Mouse (Mus musculus): ENCODE results near the gene Erc2. TPM values are rescaled to one million over a fixed set of nuclear protein-coding genes. Genes with fewer than 3 reads are reported as not detected.

The Erc2 gene
- polyA plus RNA-seq, 1 experiment from 2014 or later: 5.7 TPM

GRCm38 (mm10) chr14:27759982-27760381 is 137.8 kb downstream of the Erc2 start:
- ATAC-seq (ENCODE audit: insufficient number of reproducible peaks, low FRiP score, low TSS enrichment, low read depth): no peak

GRCm38 (mm10) chr14:27775367-27775766 is 153.1 kb downstream of the Erc2 start:
- Histone ChIP-seq H3K4me2 (ENCODE audit: low read depth, severe bottlenecking) (no peak overlapping the region), H3K27ac (replicated peaks; ENCODE audit: low read depth, low read length) (no peak overlapping the region), H3K9me3 (ENCODE audit: control insufficient read depth, low read length) (no peaks in the 10 kb centered on the region), H3K27me3 (ENCODE audit: control insufficient read depth, insufficient read depth, low read length) (no peaks in the 10 kb centered on the region), H3K36me3 (ENCODE audit: control insufficient read depth, insufficient read depth, low read length) (no peaks in the 10 kb centered on the region), H3K9ac (ENCODE audit: low read length) (no peak overlapping the region), H3K4me3 (ENCODE audit: low read depth, low read length) (no peak overlapping the region), H3K4me1 (ENCODE audit: control insufficient read depth, insufficient read depth, low read length) (no peaks in the 10 kb centered on the region)
- no peak for DNase-seq (ENCODE audit: low spot score)
- ATAC-seq (ENCODE audit: insufficient number of reproducible peaks, low FRiP score, low TSS enrichment, low read depth): no peak
- WGBS: 83% methylated on average over 5 of the region's 5 CpGs

More at GRCm38 (mm10) chr14:27759982-27760381, 137.8 kb downstream of the Erc2 start:
- Histone ChIP-seq H3K36me3 (ENCODE audit: control insufficient read depth, insufficient read depth, low read length) (no peaks in the 10 kb centered on the region), H3K9ac (ENCODE audit: low read length) (no peak overlapping the region), H3K27me3 (ENCODE audit: control insufficient read depth, insufficient read depth, low read length) (no peaks in the 10 kb centered on the region), H3K27ac (replicated peaks; ENCODE audit: low read depth, low read length) (no peak overlapping the region), H3K4me2 (ENCODE audit: low read depth, severe bottlenecking) (no peak overlapping the region), H3K4me3 (ENCODE audit: low read depth, low read length) (no peak overlapping the region), H3K9me3 (ENCODE audit: control insufficient read depth, low read length) (no peaks in the 10 kb centered on the region), H3K4me1 (ENCODE audit: control insufficient read depth, insufficient read depth, low read length) (no peaks in the 10 kb centered on the region)
- peak; percentile 27 for DNase-seq (ENCODE audit: low spot score)
- 67% methylated on average over 9 of the region's 9 CpGs for WGBS

- Histone ChIP-seq H3K4me3 (ENCODE audit: low read depth, low read length) (no peak overlapping the region), H3K4me2 (ENCODE audit: low read depth, severe bottlenecking) (no peak overlapping the region), H3K9ac (ENCODE audit: low read length) (no peak overlapping the region), H3K36me3 (ENCODE audit: control insufficient read depth, insufficient read depth, low read length) (no peaks in the 10 kb centered on the region), H3K9me3 (ENCODE audit: control insufficient read depth, low read length) (no peaks in the 10 kb centered on the region), H3K27ac (replicated peaks; ENCODE audit: low read depth, low read length) (no peak overlapping the region), H3K4me1 (ENCODE audit: control insufficient read depth, insufficient read depth, low read length) (no peaks in the 10 kb centered on the region), H3K27me3 (ENCODE audit: control insufficient read depth, insufficient read depth, low read length) (no peaks in the 10 kb centered on the region)
- 80% methylated on average over 8 of the region's 8 CpGs for WGBS
- DNase-seq (ENCODE audit: low spot score) (no peak), ATAC-seq (ENCODE audit: insufficient number of reproducible peaks, low FRiP score, low TSS enrichment, low read depth) (no peak)
Measured at GRCm38 (mm10) chr14:27778503-27778902, 156.3 kb downstream of the Erc2 start.

- Histone ChIP-seq H3K4me2 (ENCODE audit: low read depth, severe bottlenecking) (no peak overlapping the region), H3K36me3 (ENCODE audit: control insufficient read depth, insufficient read depth, low read length) (no peaks in the 10 kb centered on the region), H3K4me3 (ENCODE audit: low read depth, low read length) (no peak overlapping the region), H3K27me3 (ENCODE audit: control insufficient read depth, insufficient read depth, low read length) (no peaks in the 10 kb centered on the region), H3K4me1 (ENCODE audit: control insufficient read depth, insufficient read depth, low read length) (no peaks in the 10 kb centered on the region), H3K9me3 (ENCODE audit: control insufficient read depth, low read length) (no peaks in the 10 kb centered on the region), H3K27ac (replicated peaks; ENCODE audit: low read depth, low read length) (no peak overlapping the region), H3K9ac (ENCODE audit: low read length) (no peak overlapping the region)
- DNase-seq (ENCODE audit: low spot score): no peak
- no peak for ATAC-seq (ENCODE audit: insufficient number of reproducible peaks, low FRiP score, low TSS enrichment, low read depth)
- 58% methylated on average over 2 of the region's 2 CpGs for WGBS
Measured at GRCm38 (mm10) chr14:27778982-27779701, 156.9 kb downstream of the Erc2 start.

GRCm38 (mm10) chr14:27781221-27781620 is 159.0 kb downstream of the Erc2 start:
- no peak for DNase-seq (ENCODE audit: low spot score)

GRCm38 (mm10) chr14:27784826-27785225 is 162.6 kb downstream of the Erc2 start:
- ATAC-seq (ENCODE audit: insufficient number of reproducible peaks, low FRiP score, low TSS enrichment, low read depth): no peak
- no peak overlapping the region for H3K9ac ChIP-seq (ENCODE audit: low read length)
- no peaks in the 10 kb centered on the region for H3K36me3 ChIP-seq (ENCODE audit: control insufficient read depth, insufficient read depth, low read length)
- no peaks in the 10 kb centered on the region for H3K9me3 ChIP-seq (ENCODE audit: control insufficient read depth, low read length)
- no peak for DNase-seq (ENCODE audit: low spot score)
- peaks cover 9% of the 10 kb centered on the region; the same call in 1 of the 2 replicates for H3K4me1 ChIP-seq (ENCODE audit: control insufficient read depth, insufficient read depth, low read length)
- WGBS: 89% methylated on average over 4 of the region's 4 CpGs
- H3K4me2 ChIP-seq (ENCODE audit: low read depth, severe bottlenecking): no peak overlapping the region
- H3K27me3 ChIP-seq (ENCODE audit: control insufficient read depth, insufficient read depth, low read length): no peaks in the 10 kb centered on the region
- no peak overlapping the region for H3K4me3 ChIP-seq (ENCODE audit: low read depth, low read length)
- H3K27ac ChIP-seq (replicated peaks; ENCODE audit: low read depth, low read length): no peak overlapping the region

More at GRCm38 (mm10) chr14:27781221-27781620, 159.0 kb downstream of the Erc2 start:
- H3K9ac ChIP-seq (ENCODE audit: low read length): no peak overlapping the region
- H3K4me1 ChIP-seq (ENCODE audit: control insufficient read depth, insufficient read depth, low read length): no peaks in the 10 kb centered on the region
- no peak overlapping the region for H3K4me2 ChIP-seq (ENCODE audit: low read depth, severe bottlenecking)
- H3K27ac ChIP-seq (replicated peaks; ENCODE audit: low read depth, low read length): no peak overlapping the region
- WGBS: 53% methylated on average over 1 of the region's 1 CpGs
- no peaks in the 10 kb centered on the region for H3K9me3 ChIP-seq (ENCODE audit: control insufficient read depth, low read length)
- no peak overlapping the region for H3K4me3 ChIP-seq (ENCODE audit: low read depth, low read length)
- H3K36me3 ChIP-seq (ENCODE audit: control insufficient read depth, insufficient read depth, low read length): no peaks in the 10 kb centered on the region
- H3K27me3 ChIP-seq (ENCODE audit: control insufficient read depth, insufficient read depth, low read length): no peaks in the 10 kb centered on the region
- no peak for ATAC-seq (ENCODE audit: insufficient number of reproducible peaks, low FRiP score, low TSS enrichment, low read depth)

- no peak for ATAC-seq (ENCODE audit: insufficient number of reproducible peaks, low FRiP score, low TSS enrichment, low read depth)
- Histone ChIP-seq H3K9ac (ENCODE audit: low read length) (no peak overlapping the region), H3K36me3 (ENCODE audit: control insufficient read depth, insufficient read depth, low read length) (no peaks in the 10 kb centered on the region), H3K9me3 (ENCODE audit: control insufficient read depth, low read length) (no peaks in the 10 kb centered on the region), H3K4me1 (ENCODE audit: control insufficient read depth, insufficient read depth, low read length) (peaks cover 10% of the 10 kb centered on the region; the same call in 1 of the 2 replicates), H3K27ac (replicated peaks; ENCODE audit: low read depth, low read length) (no peak overlapping the region), H3K27me3 (ENCODE audit: control insufficient read depth, insufficient read depth, low read length) (no peaks in the 10 kb centered on the region), H3K4me2 (ENCODE audit: low read depth, severe bottlenecking) (no peak overlapping the region), H3K4me3 (ENCODE audit: low read depth, low read length) (no peak overlapping the region)
- WGBS: 96% methylated on average over 2 of the region's 2 CpGs
- no peak for DNase-seq (ENCODE audit: low spot score)
Measured at GRCm38 (mm10) chr14:27785562-27785961, 163.3 kb downstream of the Erc2 start.

GRCm38 (mm10) chr14:27789066-27789898 is 167.1 kb downstream of the Erc2 start:
- Histone ChIP-seq H3K4me3 (ENCODE audit: low read depth, low read length) (no peak overlapping the region), H3K36me3 (ENCODE audit: control insufficient read depth, insufficient read depth, low read length) (no peaks in the 10 kb centered on the region), H3K4me2 (ENCODE audit: low read depth, severe bottlenecking) (no peak overlapping the region), H3K4me1 (ENCODE audit: control insufficient read depth, insufficient read depth, low read length) (peaks cover 10% of the 10 kb centered on the region; the same call in 1 of the 2 replicates), H3K27ac (replicated peaks; ENCODE audit: low read depth, low read length) (0 out of 2 replicates have a peak overlapping the region, but pooled peaks have one; percentile 3), H3K9me3 (ENCODE audit: control insufficient read depth, low read length) (no peaks in the 10 kb centered on the region), H3K9ac (ENCODE audit: low read length) (no peak overlapping the region), H3K27me3 (ENCODE audit: control insufficient read depth, insufficient read depth, low read length) (no peaks in the 10 kb centered on the region)
- DNase-seq (ENCODE audit: low spot score) (peak; percentile 49), ATAC-seq (ENCODE audit: insufficient number of reproducible peaks, low FRiP score, low TSS enrichment, low read depth) (no peak)
- 43% methylated on average over 6 of the region's 6 CpGs for WGBS
